Mouse (Mus musculus) olfactory bulb, adult 2 months (tissue): ENCODE results near the gene Fhad1. TPM values are rescaled to one million over a fixed set of nuclear protein-coding genes. Genes with fewer than 3 reads are reported as not detected.

Experiments
- H3K27ac ChIP-seq: fragments of 200-500 bp; 2 replicates; pipeline ENCODE4 v1.5.1; 2012; ENCODE audit warnings: low read depth, low read length; ENCODE audit not compliant: insufficient read depth
- H3K4me1 ChIP-seq: fragments of 200-500 bp; 2 replicates; pipeline ENCODE4 v1.6.1; 2012; ENCODE audit warnings: low read length; ENCODE audit not compliant: control insufficient read depth, insufficient read depth
- H3K4me3 ChIP-seq: fragments of 200-500 bp; 2 replicates; pipeline ENCODE4 v1.5.1; 2012; ENCODE audit warnings: mild to moderate bottlenecking, low read depth, low read length, moderate library complexity; ENCODE audit not compliant: insufficient read depth
- CTCF ChIP-seq: fragments of 200-500 bp; IDR thresholded peaks from 2 replicates; pipeline ENCODE4 v1.5.1; 2012; ENCODE audit warnings: low read depth, mild to moderate bottlenecking, low read length, moderate library complexity; ENCODE audit not compliant: insufficient read depth
- POLR2A ChIP-seq: fragments of 200-500 bp; IDR thresholded peaks from 2 replicates; pipeline ENCODE4 v1.6.1; 2012; ENCODE audit warnings: mild to moderate bottlenecking, low read depth, low read length, moderate library complexity; ENCODE audit not compliant: insufficient read depth
- WGBS: fragments of 180-500 bp; shearing (Covaris S2); methylation state at CpG from one replicate; pipeline ENCODE4 v1.1.7; 2018; 5-methylcytosine and 5-hydroxymethylcytosine counted together
- polyA plus RNA-seq: library from polyadenylated mRNA; stranded (reverse); fragments of >200 nt; gene quantifications from 2 replicates; pipeline ENCODE4 v1.2.4, GENCODE M21; 2012; ENCODE audit warnings: low replicate concordance; ENCODE audit not compliant: missing spikeins, insufficient read depth, insufficient read length

The Fhad1 gene
- polyA plus RNA-seq, 1 experiment = not detected

- TF ChIP-seq CTCF (no peak), POLR2A (no peak)
- WGBS = 85% methylated on average over 14 of the region's 14 CpGs
- no peak overlapping the region for H3K4me3 ChIP-seq
- no peak overlapping the region for H3K27ac ChIP-seq
- H3K4me1 ChIP-seq = peaks cover 3% of the 10 kb centered on the region
Measured at GRCm38 (mm10) chr4:141992530-141993204, 22.2 kb downstream of the Fhad1 start.

DNA sequence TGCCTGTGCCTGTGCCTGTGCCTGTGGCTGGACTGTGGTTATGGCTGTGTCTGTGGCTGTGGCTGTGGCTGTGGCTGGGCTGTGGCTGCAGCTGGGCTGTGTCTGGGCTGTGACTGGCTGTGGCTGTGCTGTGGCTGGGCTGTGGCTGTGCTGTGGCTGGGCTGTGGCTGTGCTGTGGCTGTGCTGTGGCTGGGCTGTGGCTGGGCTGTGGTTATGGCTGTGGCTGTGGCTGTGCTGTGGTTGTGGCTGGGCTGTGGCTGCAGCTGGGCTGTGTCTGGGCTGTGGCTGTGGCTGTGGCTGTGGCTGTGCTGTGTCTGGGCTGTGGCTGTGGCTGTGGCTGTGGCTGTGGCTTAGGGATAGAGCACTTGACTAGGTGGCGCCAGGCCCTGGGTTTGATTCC lies 26.7 kb downstream of the Fhad1 start:
- Histone ChIP-seq H3K4me1 (peaks cover 3% of the 10 kb centered on the region; the same call in 1 of the 2 replicates), H3K4me3 (no peak overlapping the region), H3K27ac (no peak overlapping the region)
- TF ChIP-seq POLR2A (no peak), CTCF (no peak)
- WGBS = 88% methylated on average over 1 of the region's 1 CpGs

DNA sequence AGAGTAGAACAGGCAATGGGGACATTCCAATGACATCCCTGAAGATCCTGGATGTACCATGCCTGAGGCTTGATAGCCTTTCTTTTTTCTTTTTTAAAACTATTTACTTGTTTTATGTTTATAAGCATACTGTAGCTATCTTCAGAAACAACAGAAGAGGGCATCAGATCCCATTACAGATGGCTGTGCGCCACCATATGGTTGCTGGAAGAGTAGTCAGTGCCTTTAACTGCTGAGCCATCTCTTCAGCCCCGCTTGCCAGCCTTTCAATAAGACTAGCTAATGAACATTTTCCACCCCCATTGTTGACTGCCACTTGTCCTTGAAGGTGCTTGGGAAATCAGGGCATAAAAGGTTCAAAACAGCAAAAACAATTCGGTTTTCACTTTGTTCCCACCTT lies 31.2 kb downstream of the Fhad1 start:
- Histone ChIP-seq H3K27ac (no peak overlapping the region), H3K4me1 (no peaks in the 10 kb centered on the region), H3K4me3 (no peak overlapping the region)
- no peak for TF ChIP-seq CTCF
- no peak for TF ChIP-seq POLR2A
- WGBS = 39% methylated on average over 3 of the region's 3 CpGs

DNA sequence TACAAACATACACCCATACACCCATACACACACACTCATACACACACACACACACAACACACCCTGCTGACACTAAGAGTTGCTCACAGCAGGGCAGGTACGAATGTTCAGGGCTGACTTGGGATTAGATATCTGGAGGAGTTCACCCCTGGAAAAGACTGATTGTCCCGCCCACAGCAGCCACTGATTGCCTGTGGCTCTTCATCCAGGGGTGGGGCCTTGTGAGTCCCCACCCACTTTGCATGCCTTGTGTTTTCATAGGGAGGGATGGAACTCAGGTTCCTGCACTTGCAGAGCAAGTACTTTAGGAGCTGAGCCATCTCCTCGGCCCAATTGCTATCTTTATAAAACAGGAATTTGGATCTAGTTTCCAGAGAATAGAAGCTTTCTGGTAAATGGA lies 33.4 kb downstream of the Fhad1 start:
- Histone ChIP-seq H3K4me1 (no peaks in the 10 kb centered on the region), H3K27ac (no peak overlapping the region), H3K4me3 (no peak overlapping the region)
- no peak for TF ChIP-seq POLR2A
- TF ChIP-seq CTCF = no peak
- 85% methylated on average over 3 of the region's 3 CpGs for WGBS

DNA sequence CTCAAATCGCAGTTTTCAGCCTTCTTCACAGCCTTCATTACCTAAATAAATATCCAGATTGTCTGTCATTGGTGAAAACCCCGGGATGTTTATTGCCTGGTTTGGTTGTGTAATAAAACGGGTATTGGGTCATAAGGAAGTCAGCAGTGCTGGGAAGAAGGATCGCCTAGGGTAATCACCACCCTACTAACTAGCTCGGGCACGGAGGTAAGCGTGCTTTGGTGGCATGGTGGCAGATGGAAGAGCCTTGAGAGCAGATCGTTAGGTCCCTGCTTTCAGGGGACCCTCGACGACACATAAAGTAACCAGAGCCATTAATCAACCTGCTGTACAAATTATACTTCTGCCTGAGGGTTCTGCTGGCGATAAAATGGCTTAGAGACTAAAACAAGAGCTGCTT lies 36.3 kb downstream of the Fhad1 start:
- TF ChIP-seq CTCF = no peak
- TF ChIP-seq POLR2A = no peak

GRCm38 (mm10) chr4:141977346-141977745 lies 37.5 kb downstream of the Fhad1 start:
- Histone ChIP-seq H3K4me3 (no peak overlapping the region), H3K4me1 (no peaks in the 10 kb centered on the region), H3K27ac (no peak overlapping the region)
- TF ChIP-seq CTCF = no peak
- TF ChIP-seq POLR2A = no peak
- 39% methylated on average over 9 of the region's 9 CpGs for WGBS

More for the DNA sequence above, 36.3 kb downstream of the Fhad1 start:
- Histone ChIP-seq H3K4me1 (no peaks in the 10 kb centered on the region), H3K27ac (no peak overlapping the region), H3K4me3 (no peak overlapping the region)
- WGBS = 69% methylated on average over 11 of the region's 11 CpGs

- WGBS = 36% methylated on average over 4 of the region's 4 CpGs
- H3K4me1 ChIP-seq = no peaks in the 10 kb centered on the region
- H3K4me3 ChIP-seq = no peak overlapping the region
- TF ChIP-seq POLR2A (no peak), CTCF (peak; percentile 63)
- H3K27ac ChIP-seq = no peak overlapping the region
Measured at GRCm38 (mm10) chr4:141976163-141976562, 38.7 kb downstream of the Fhad1 start.

- Histone ChIP-seq H3K4me1 (peaks cover 14% of the 10 kb centered on the region), H3K4me3 (no peak overlapping the region), H3K27ac (peak overlapping the region; percentile 81)
- 20% methylated on average over 6 of the region's 6 CpGs for WGBS
- no peak for TF ChIP-seq POLR2A
- no peak for TF ChIP-seq CTCF
Measured at GRCm38 (mm10) chr4:141964575-141964974, 50.3 kb downstream of the Fhad1 start.

- Histone ChIP-seq H3K4me3 (no peak overlapping the region), H3K4me1 (peaks cover 14% of the 10 kb centered on the region), H3K27ac (peak overlapping the region; percentile 81)
- 87% methylated on average over 3 of the region's 3 CpGs for whole genome bisulfite sequencing
- no peak for TF ChIP-seq CTCF
- no peak for TF ChIP-seq POLR2A
Measured at GRCm38 (mm10) chr4:141963907-141964306, 51.0 kb downstream of the Fhad1 start.
